Mouse (Mus musculus) stomach, postnatal 0 days (tissue): ENCODE measurements around the gene Fam189b. TPM values are rescaled to one million over a fixed set of nuclear protein-coding genes. Genes with fewer than 3 reads are reported as not detected.

Experiments
- ATAC-seq: fragments of 200-750 bp; cut with Nextera tagmentation; 2 replicates; pipeline ENCODE4 v1.8.0; 2017; ENCODE audit not compliant: low FRiP score, low TSS enrichment
- DNase-seq: peaks from one replicate; pipeline ENCODE4 v3.0.0-alpha.2; 2016; ENCODE audit warnings: low spot score
- H3K27ac ChIP-seq: fragments of 300-500 bp; sonication (generic); replicated peaks from 2 replicates; pipeline ENCODE4 v1.5.1; 2014; ENCODE audit warnings: mild to moderate bottlenecking, control low read depth
- H3K27me3 ChIP-seq: fragments of 300-500 bp; sonication (generic); 2 replicates; pipeline ENCODE4 v1.6.1; 2014; ENCODE audit warnings: low read length; ENCODE audit not compliant: control insufficient read depth, insufficient read depth
- H3K36me3 ChIP-seq: fragments of 300-500 bp; sonication (generic); 2 replicates; pipeline ENCODE4 v1.6.1; 2014; ENCODE audit warnings: low read length, mixed read lengths; ENCODE audit not compliant: control insufficient read depth, insufficient read depth
- H3K4me1 ChIP-seq: fragments of 300-500 bp; sonication (generic); replicated peaks from 2 replicates; pipeline ENCODE4 v1.6.1; 2014; ENCODE audit warnings: antibody characterized with exemption; ENCODE audit not compliant: control insufficient read depth, insufficient read depth
- H3K4me2 ChIP-seq: fragments of 300-500 bp; sonication (generic); replicated peaks from 2 replicates; pipeline ENCODE4 v1.6.1; 2014; ENCODE audit warnings: low read depth, mild to moderate bottlenecking, control low read depth, moderate library complexity
- H3K4me3 ChIP-seq: fragments of 300-500 bp; sonication (generic); 2 replicates; pipeline ENCODE4 v1.5.1; 2014; ENCODE audit warnings: low read depth, low read length, control low read depth
- H3K9ac ChIP-seq: fragments of 300-500 bp; sonication (generic); 2 replicates; pipeline ENCODE4 v1.6.1; 2014; ENCODE audit warnings: mild to moderate bottlenecking, low read length, control low read depth, mixed read lengths
- H3K9me3 ChIP-seq: fragments of 300-500 bp; sonication (generic); 2 replicates; pipeline ENCODE4 v1.6.1; 2016; ENCODE audit warnings: low read length; ENCODE audit not compliant: control insufficient read depth
- CTCF ChIP-seq: IDR thresholded peaks from 2 replicates; pipeline ENCODE4 v1.5.1; 2016; ENCODE audit warnings: antibody characterized with exemption, low read depth, mild to moderate bottlenecking, moderate library complexity
- EP300 ChIP-seq: optimal IDR thresholded peaks from 2 replicates; pipeline ENCODE3; 2016; ENCODE audit warnings: antibody characterized with exemption
- WGBS: fragments of 180-500 bp; shearing (Covaris S2); extraction: QIAGEN DNeasy Blood & Tissue Kit; methylation state at CpG from one replicate; pipeline ENCODE4 v1.1.7; 2014; 5-methylcytosine and 5-hydroxymethylcytosine counted together
- polyA plus RNA-seq: library from polyadenylated mRNA; unstranded; fragments of >200 nt; fragmentation: Nextera tagmentation; extraction: Ambion mirVana; gene quantifications from 2 replicates; pipeline ENCODE4 v1.2.1, GENCODE M21; 2015

The Fam189b gene
- polyA plus RNA-seq, 1 experiment from 2014 or later: 7.5 TPM

- H3K4me2 ChIP-seq: peak within 1 kb of the TSS; percentile 93
- H3K9ac ChIP-seq: peak within 1 kb of the TSS; percentile 80
- H3K4me3 ChIP-seq: peak within 1 kb of the TSS; percentile 67
- no peaks in the 10 kb centered on the region for H3K9me3 ChIP-seq
- H3K27ac ChIP-seq: peak within 1 kb of the TSS; percentile 69
- DNase-seq (peak; percentile 97), ATAC-seq (peak; percentile 96)
- H3K4me1 ChIP-seq: peaks cover 4% of the 10 kb centered on the region; the same call in 1 of the 2 replicates
- under 1% methylated on average over 43 of the region's 43 CpGs for WGBS
- TF ChIP-seq EP300 (no peak), CTCF (no peak)
- no peaks in the 10 kb centered on the region for H3K27me3 ChIP-seq
- H3K36me3 ChIP-seq: peaks cover 53% of the 10 kb centered on the region
Measured at GRCm38 (mm10) chr3:89177242-89178106, 5.5 kb upstream of the Fam189b start, which contains the start of gene Scamp3. Gene Scamp3, plus strand, starts transcription at chr3:89177473.

DNA sequence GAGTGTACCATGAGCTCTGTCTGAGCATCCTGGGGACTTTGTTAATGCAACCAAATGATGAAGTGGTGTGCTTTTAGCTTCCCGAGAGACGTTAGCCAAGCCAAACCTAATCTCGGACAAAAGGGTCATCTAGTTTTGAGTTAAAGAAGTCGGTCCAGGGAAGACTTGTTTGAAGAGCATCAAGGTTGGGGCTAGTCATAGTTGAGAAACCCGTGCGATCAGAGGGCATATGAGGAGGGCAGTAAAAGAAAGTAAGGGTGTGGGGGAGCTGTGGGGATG is 4.9 kb upstream of the Fam189b start:
- peak overlapping the region; percentile 80 for H3K9ac ChIP-seq
- TF ChIP-seq EP300 (no peak), CTCF (no peak)
- no peaks in the 10 kb centered on the region for H3K27me3 ChIP-seq
- peak overlapping the region; percentile 67 for H3K4me3 ChIP-seq
- DNase-seq: no peak
- H3K4me1 ChIP-seq: peaks cover 4% of the 10 kb centered on the region; the same call in 1 of the 2 replicates
- under 1% methylated on average over 6 of the region's 6 CpGs for WGBS
- peaks cover 51% of the 10 kb centered on the region for H3K36me3 ChIP-seq
- H3K4me2 ChIP-seq: peak overlapping the region; percentile 93
- H3K9me3 ChIP-seq: no peaks in the 10 kb centered on the region
- ATAC-seq: no peak
- H3K27ac ChIP-seq: peak overlapping the region; percentile 69

GRCm38 (mm10) chr3:89179056-89179455 is 3.9 kb upstream of the Fam189b start:
- WGBS: 89% methylated on average over 11 of the region's 11 CpGs

DNA sequence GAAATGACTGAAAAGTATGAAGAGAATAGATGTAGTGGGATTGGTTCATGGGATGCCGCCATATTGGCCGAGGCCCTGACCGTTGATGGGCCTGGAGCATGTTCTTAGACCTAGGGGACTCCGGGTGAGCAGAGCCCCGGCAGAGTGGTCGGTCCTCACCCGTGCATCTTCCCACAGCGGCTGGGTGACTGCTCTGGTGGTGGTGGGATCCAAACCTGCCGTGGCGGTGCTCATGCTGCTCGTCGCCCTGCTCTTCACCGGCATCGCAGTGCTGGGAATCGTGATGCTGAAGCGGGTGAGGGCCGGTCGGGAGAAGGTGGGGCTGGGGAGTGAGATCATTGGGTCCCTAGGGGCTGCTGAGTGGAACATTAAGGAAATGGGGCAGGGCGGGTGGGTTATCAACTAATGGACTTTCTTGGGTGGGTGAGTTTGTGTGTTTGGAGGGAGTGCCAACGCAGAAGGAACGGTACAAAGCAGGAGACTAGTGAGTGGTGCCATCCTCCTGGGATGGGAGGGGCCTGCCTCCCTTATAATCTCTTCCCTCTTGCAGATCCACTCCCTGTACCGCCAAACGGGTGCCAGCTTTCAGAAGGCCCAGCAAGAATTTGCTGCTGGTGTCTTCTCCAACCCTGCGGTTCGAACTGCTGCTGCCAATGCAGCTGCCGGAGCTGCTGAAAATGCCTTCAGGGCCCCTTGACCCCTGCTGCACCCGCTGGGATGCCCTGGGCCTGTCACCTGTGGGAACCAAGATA is 1.0 kb upstream of the Fam189b start:
- TF ChIP-seq EP300 (no peak), CTCF (no peak)
- DNase-seq: no peak
- Histone ChIP-seq H3K27me3 (no peaks in the 10 kb centered on the region), H3K4me1 (peaks cover 4% of the 10 kb centered on the region), H3K9ac (no peak overlapping the region), H3K27ac (no peak overlapping the region), H3K9me3 (no peaks in the 10 kb centered on the region), H3K4me3 (no peak overlapping the region), H3K4me2 (no peak overlapping the region), H3K36me3 (peaks cover 19% of the 10 kb centered on the region; the same call in 1 of the 2 replicates)
- ATAC-seq: no peak
- WGBS: 89% methylated on average over 27 of the region's 27 CpGs

More at GRCm38 (mm10) chr3:89179056-89179455, 3.9 kb upstream of the Fam189b start:
- H3K4me1 ChIP-seq: peaks cover 4% of the 10 kb centered on the region
- TF ChIP-seq CTCF (no peak), EP300 (no peak)
- DNase-seq (no peak), ATAC-seq (no peak)
- H3K27me3 ChIP-seq: no peaks in the 10 kb centered on the region
- no peak overlapping the region for H3K9ac ChIP-seq
- no peaks in the 10 kb centered on the region for H3K9me3 ChIP-seq
- H3K27ac ChIP-seq: no peak overlapping the region
- H3K36me3 ChIP-seq: peaks cover 42% of the 10 kb centered on the region
- no peak overlapping the region for H3K4me3 ChIP-seq
- no peak overlapping the region for H3K4me2 ChIP-seq

GRCm38 (mm10) chr3:89182531-89183057 is 349 bp upstream of the Fam189b start:
- Histone ChIP-seq H3K9ac (no peak overlapping the region), H3K4me3 (peak overlapping the region; percentile 64), H3K4me1 (peaks cover 4% of the 10 kb centered on the region), H3K36me3 (peaks cover 19% of the 10 kb centered on the region; the same call in 1 of the 2 replicates), H3K27ac (no peak overlapping the region; the same call in 1 of the 2 replicates), H3K9me3 (no peaks in the 10 kb centered on the region), H3K27me3 (no peaks in the 10 kb centered on the region), H3K4me2 (peak overlapping the region; percentile 93)
- 35% methylated on average over 7 of the region's 7 CpGs for WGBS
- DNase-seq (no peak), ATAC-seq (no peak)
- TF ChIP-seq CTCF (no peak), EP300 (no peak)

GRCm38 (mm10) chr3:89183959-89184315 is 994 bp downstream of the Fam189b start:
- H3K27ac ChIP-seq: no peak overlapping the region
- TF ChIP-seq CTCF (no peak), EP300 (no peak)
- WGBS: 79% methylated on average over 6 of the region's 6 CpGs

More at GRCm38 (mm10) chr3:89183959-89184315, 994 bp downstream of the Fam189b start:
- Histone ChIP-seq H3K4me2 (peak overlapping the region; percentile 93), H3K9me3 (no peaks in the 10 kb centered on the region), H3K9ac (peak overlapping the region; percentile 74), H3K27me3 (no peaks in the 10 kb centered on the region), H3K4me3 (peak overlapping the region; percentile 64), H3K36me3 (peaks cover 19% of the 10 kb centered on the region; the same call in 1 of the 2 replicates), H3K4me1 (no peaks in the 10 kb centered on the region; the same call in 1 of the 2 replicates)
- DNase-seq (no peak), ATAC-seq (no peak)
